Mouse (Mus musculus) liver, embryonic 14.5 days (tissue): ENCODE measurements at regions not wholly inside any gene's neighbourhood (a gene's known extent, or its start where the extent isn't known, plus 50 kb on each side); places are given as distances from the start of the nearest gene placed in this dataset.

Experiments used
- CTCF ChIP-seq: IDR thresholded peaks from 2 replicates; pipeline ENCODE4 v1.5.1; 2016; ENCODE audit warnings: antibody characterized with exemption, low read depth, control low read depth
- EP300 ChIP-seq: IDR thresholded peaks from 2 replicates; pipeline ENCODE4 v1.6.1; 2016; ENCODE audit warnings: antibody characterized with exemption, low read depth

DNA sequence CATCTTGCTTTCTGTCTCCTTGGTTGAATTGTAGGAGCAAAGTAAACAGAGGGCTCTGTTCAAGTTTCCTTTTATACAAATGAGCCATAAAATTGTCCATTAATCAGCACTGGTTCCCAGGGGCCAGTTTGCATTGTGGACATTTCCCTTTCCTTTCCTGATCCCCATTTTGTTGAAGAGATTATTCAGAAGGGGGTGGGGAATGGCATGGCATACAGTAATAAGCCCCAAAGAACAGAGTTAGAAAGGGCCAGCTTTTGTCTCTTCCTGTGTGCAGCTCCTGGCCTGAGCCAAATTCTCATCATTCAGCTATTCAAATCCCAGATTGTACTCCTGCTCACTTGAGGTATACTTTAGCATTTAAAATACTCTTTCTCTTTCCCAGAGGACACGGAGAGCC lies 441.8 kb downstream of the Epha4 start:
- TF ChIP-seq CTCF: no peak
- TF ChIP-seq EP300: no peak
